Mouse (Mus musculus) cerebellum, adult 11-12 months (tissue): ENCODE results near the gene Atp13a3.
"Not testable (repeated sequence)": the region's sequence is repeated elsewhere in the genome, so short reads cannot be mapped to it uniquely, and the experiment has no call there.

Experiments used
- DNase-seq: peaks from one replicate; pipeline ENCODE4 v3.0.0; 2022

The Atp13a3 gene

GRCm38 (mm10) chr16:30405925-30406670, at the start of gene Atp13a3:
TSS of gene Atp13a3 (minus strand) at chr16:30405975.
- no peak for DNase-seq

GRCm38 (mm10) chr16:30453213-30453975, 47.6 kb upstream of the Atp13a3 start:
- no peak for DNase-seq

- DNase-seq, result not testable (repeated sequence)
Observed at GRCm38 (mm10) chr16:30451174-30451573, 45.4 kb upstream of the Atp13a3 start.

- no peak for DNase-seq
Observed at GRCm38 (mm10) chr16:30449017-30449416, 43.2 kb upstream of the Atp13a3 start.

- no peak for DNase-seq
Observed at GRCm38 (mm10) chr16:30448169-30448568, 42.4 kb upstream of the Atp13a3 start.

GRCm38 (mm10) chr16:30447642-30448041, 41.9 kb upstream of the Atp13a3 start:
- no peak for DNase-seq

- no peak for DNase-seq
Observed at GRCm38 (mm10) chr16:30443411-30443810, 37.6 kb upstream of the Atp13a3 start.

- no peak for DNase-seq
Observed at GRCm38 (mm10) chr16:30442451-30442850, 36.7 kb upstream of the Atp13a3 start.

GRCm38 (mm10) chr16:30441409-30441808, 35.6 kb upstream of the Atp13a3 start:
- DNase-seq, result no peak

GRCm38 (mm10) chr16:30439841-30440240, 34.1 kb upstream of the Atp13a3 start:
- DNase-seq, result no peak

- DNase-seq, result no peak
Observed at GRCm38 (mm10) chr16:30439411-30439810, 33.6 kb upstream of the Atp13a3 start.

GRCm38 (mm10) chr16:30436276-30436675, 30.5 kb upstream of the Atp13a3 start:
- no peak for DNase-seq

GRCm38 (mm10) chr16:30435393-30435792, 29.6 kb upstream of the Atp13a3 start:
- no peak for DNase-seq

GRCm38 (mm10) chr16:30433148-30433547, 27.4 kb upstream of the Atp13a3 start:
- no peak for DNase-seq

- no peak for DNase-seq
Observed at GRCm38 (mm10) chr16:30432111-30432510, 26.3 kb upstream of the Atp13a3 start.

GRCm38 (mm10) chr16:30430512-30431088, 24.8 kb upstream of the Atp13a3 start:
- no peak for DNase-seq

- no peak for DNase-seq
Observed at GRCm38 (mm10) chr16:30428753-30429260, 23.0 kb upstream of the Atp13a3 start.

- DNase-seq, result no peak
Observed at GRCm38 (mm10) chr16:30427466-30427865, 21.7 kb upstream of the Atp13a3 start.

GRCm38 (mm10) chr16:30427003-30427402, 21.2 kb upstream of the Atp13a3 start:
- no peak for DNase-seq

- DNase-seq, result no peak
Observed at GRCm38 (mm10) chr16:30425980-30426379, 20.2 kb upstream of the Atp13a3 start.

GRCm38 (mm10) chr16:30424053-30424452, 18.3 kb upstream of the Atp13a3 start:
- no peak for DNase-seq

- no peak for DNase-seq
Observed at GRCm38 (mm10) chr16:30416707-30417106, 10.9 kb upstream of the Atp13a3 start.

- no peak for DNase-seq
Observed at GRCm38 (mm10) chr16:30416284-30416683, 10.5 kb upstream of the Atp13a3 start.

GRCm38 (mm10) chr16:30412680-30413079, 6.9 kb upstream of the Atp13a3 start:
- DNase-seq, result no peak
